Mouse (Mus musculus): ENCODE measurements at regions not wholly inside any gene's neighbourhood (a gene's known extent, or its start where the extent isn't known, plus 50 kb on each side); places are given as distances from the start of the nearest gene placed in this dataset.

- Histone ChIP-seq H3K9ac (replicated peaks; ENCODE audit: low read depth, low read length) (no peak overlapping the region), H3K4me2 (ENCODE audit: low read depth, low read length) (no peak overlapping the region), H3K9me3 (ENCODE audit: control insufficient read depth, low read length) (no peaks in the 10 kb centered on the region), H3K27me3 (ENCODE audit: control insufficient read depth, insufficient read depth, low read length) (no peaks in the 10 kb centered on the region), H3K4me1 (ENCODE audit: control insufficient read depth, insufficient read depth, low read length) (peaks cover 8% of the 10 kb centered on the region; the same call in 1 of the 2 replicates), H3K36me3 (ENCODE audit: control insufficient read depth, insufficient read depth, low read length) (no peaks in the 10 kb centered on the region), H3K27ac (ENCODE audit: low read depth, low read length) (peak overlapping the region; percentile 18; the same call in 1 of the 2 replicates), H3K4me3 (ENCODE audit: low read depth, low read length) (no peak overlapping the region)
- peak; percentile 36 for ATAC-seq (ENCODE audit: low read depth)
- WGBS, result 31% methylated on average over 9 of the region's 9 CpGs
Measured at GRCm38 (mm10) chr4:148360931-148361330, 73.2 kb upstream of the Disp3 start.

- Histone ChIP-seq H3K4me2 (ENCODE audit: low read depth, low read length) (no peak overlapping the region), H3K27me3 (ENCODE audit: control insufficient read depth, insufficient read depth, low read length) (no peaks in the 10 kb centered on the region), H3K27ac (ENCODE audit: low read depth, low read length) (no peak overlapping the region), H3K4me3 (ENCODE audit: low read depth, low read length) (no peak overlapping the region), H3K36me3 (ENCODE audit: control insufficient read depth, insufficient read depth, low read length) (no peaks in the 10 kb centered on the region), H3K9me3 (ENCODE audit: control insufficient read depth, low read length) (no peaks in the 10 kb centered on the region), H3K4me1 (ENCODE audit: control insufficient read depth, insufficient read depth, low read length) (peaks cover 8% of the 10 kb centered on the region; the same call in 1 of the 2 replicates), H3K9ac (replicated peaks; ENCODE audit: low read depth, low read length) (no peak overlapping the region)
- ATAC-seq (ENCODE audit: low read depth), result no peak
- WGBS, result 40% methylated on average over 4 of the region's 4 CpGs
Measured at GRCm38 (mm10) chr4:148358336-148358735, 70.6 kb upstream of the Disp3 start.

GRCm38 (mm10) chr4:148357221-148357621 lies 69.5 kb upstream of the Disp3 start:
- WGBS, result 54% methylated on average over 10 of the region's 10 CpGs
- Histone ChIP-seq H3K9me3 (ENCODE audit: control insufficient read depth, low read length) (no peaks in the 10 kb centered on the region), H3K4me2 (ENCODE audit: low read depth, low read length) (no peak overlapping the region), H3K27ac (ENCODE audit: low read depth, low read length) (peak overlapping the region; percentile 0; the same call in 1 of the 2 replicates), H3K4me3 (ENCODE audit: low read depth, low read length) (no peak overlapping the region), H3K27me3 (ENCODE audit: control insufficient read depth, insufficient read depth, low read length) (no peaks in the 10 kb centered on the region), H3K4me1 (ENCODE audit: control insufficient read depth, insufficient read depth, low read length) (peaks cover 8% of the 10 kb centered on the region; the same call in 1 of the 2 replicates), H3K9ac (replicated peaks; ENCODE audit: low read depth, low read length) (no peak overlapping the region), H3K36me3 (ENCODE audit: control insufficient read depth, insufficient read depth, low read length) (no peaks in the 10 kb centered on the region)
- no peak for ATAC-seq (ENCODE audit: low read depth)

GRCm38 (mm10) chr4:148356654-148357053 lies 68.9 kb upstream of the Disp3 start:
- Histone ChIP-seq H3K27me3 (ENCODE audit: control insufficient read depth, insufficient read depth, low read length) (no peaks in the 10 kb centered on the region), H3K27ac (ENCODE audit: low read depth, low read length) (peak overlapping the region; percentile 44; the same call in 1 of the 2 replicates), H3K36me3 (ENCODE audit: control insufficient read depth, insufficient read depth, low read length) (no peaks in the 10 kb centered on the region), H3K9me3 (ENCODE audit: control insufficient read depth, low read length) (no peaks in the 10 kb centered on the region), H3K4me3 (ENCODE audit: low read depth, low read length) (no peak overlapping the region), H3K9ac (replicated peaks; ENCODE audit: low read depth, low read length) (no peak overlapping the region), H3K4me1 (ENCODE audit: control insufficient read depth, insufficient read depth, low read length) (peaks cover 8% of the 10 kb centered on the region; the same call in 1 of the 2 replicates), H3K4me2 (ENCODE audit: low read depth, low read length) (no peak overlapping the region)
- ATAC-seq (ENCODE audit: low read depth), result no peak
- 67% methylated on average over 3 of the region's 3 CpGs for WGBS

- no peak overlapping the region for H3K4me3 ChIP-seq (ENCODE audit: low read depth, low read length)
- no peaks in the 10 kb centered on the region for H3K27me3 ChIP-seq (ENCODE audit: control insufficient read depth, insufficient read depth, low read length)
- ATAC-seq (ENCODE audit: low read depth), result no peak
- no peak overlapping the region for H3K27ac ChIP-seq (ENCODE audit: low read depth, low read length)
- no peak overlapping the region for H3K9ac ChIP-seq (replicated peaks; ENCODE audit: low read depth, low read length)
- H3K9me3 ChIP-seq (ENCODE audit: control insufficient read depth, low read length), result no peaks in the 10 kb centered on the region
- no peaks in the 10 kb centered on the region for H3K36me3 ChIP-seq (ENCODE audit: control insufficient read depth, insufficient read depth, low read length)
- no peak overlapping the region for H3K4me2 ChIP-seq (ENCODE audit: low read depth, low read length)
- 65% methylated on average over 3 of the region's 3 CpGs for WGBS
- peaks cover 10% of the 10 kb centered on the region; the same call in 1 of the 2 replicates for H3K4me1 ChIP-seq (ENCODE audit: control insufficient read depth, insufficient read depth, low read length)
Measured at GRCm38 (mm10) chr4:148353969-148354368, 66.2 kb upstream of the Disp3 start.

- Histone ChIP-seq H3K4me1 (ENCODE audit: control insufficient read depth, insufficient read depth, low read length) (peaks cover 10% of the 10 kb centered on the region; the same call in 1 of the 2 replicates), H3K36me3 (ENCODE audit: control insufficient read depth, insufficient read depth, low read length) (no peaks in the 10 kb centered on the region), H3K4me2 (ENCODE audit: low read depth, low read length) (no peak overlapping the region), H3K9ac (replicated peaks; ENCODE audit: low read depth, low read length) (no peak overlapping the region), H3K4me3 (ENCODE audit: low read depth, low read length) (no peak overlapping the region), H3K27ac (ENCODE audit: low read depth, low read length) (no peak overlapping the region), H3K9me3 (ENCODE audit: control insufficient read depth, low read length) (no peaks in the 10 kb centered on the region), H3K27me3 (ENCODE audit: control insufficient read depth, insufficient read depth, low read length) (no peaks in the 10 kb centered on the region)
- ATAC-seq (ENCODE audit: low read depth), result no peak
- 97% methylated on average over 5 of the region's 5 CpGs for WGBS
Measured at GRCm38 (mm10) chr4:148352690-148353089, 64.9 kb upstream of the Disp3 start.

GRCm38 (mm10) chr4:148341531-148342157 lies 53.9 kb upstream of the Disp3 start:
- ATAC-seq (ENCODE audit: low read depth), result no peak
- no peak overlapping the region for H3K27ac ChIP-seq (ENCODE audit: low read depth, low read length)
- no peak overlapping the region for H3K9ac ChIP-seq (replicated peaks; ENCODE audit: low read depth, low read length)
- no peaks in the 10 kb centered on the region for H3K9me3 ChIP-seq (ENCODE audit: control insufficient read depth, low read length)
- WGBS, result 79% methylated on average over 8 of the region's 8 CpGs
- no peak overlapping the region for H3K4me3 ChIP-seq (ENCODE audit: low read depth, low read length)
- no peaks in the 10 kb centered on the region for H3K4me1 ChIP-seq (ENCODE audit: control insufficient read depth, insufficient read depth, low read length)
- H3K4me2 ChIP-seq (ENCODE audit: low read depth, low read length), result no peak overlapping the region
- H3K27me3 ChIP-seq (ENCODE audit: control insufficient read depth, insufficient read depth, low read length), result no peaks in the 10 kb centered on the region
- no peaks in the 10 kb centered on the region for H3K36me3 ChIP-seq (ENCODE audit: control insufficient read depth, insufficient read depth, low read length)

GRCm38 (mm10) chr4:148340342-148340741 lies 52.6 kb upstream of the Disp3 start:
- no peaks in the 10 kb centered on the region for H3K9me3 ChIP-seq (ENCODE audit: control insufficient read depth, low read length)
- no peaks in the 10 kb centered on the region for H3K36me3 ChIP-seq (ENCODE audit: control insufficient read depth, insufficient read depth, low read length)
- H3K4me2 ChIP-seq (ENCODE audit: low read depth, low read length), result no peak overlapping the region
- H3K4me3 ChIP-seq (ENCODE audit: low read depth, low read length), result no peak overlapping the region
- ATAC-seq (ENCODE audit: low read depth), result no peak
- 56% methylated on average over 9 of the region's 9 CpGs for WGBS
- no peak overlapping the region for H3K27ac ChIP-seq (ENCODE audit: low read depth, low read length)
- no peak overlapping the region for H3K9ac ChIP-seq (replicated peaks; ENCODE audit: low read depth, low read length)
- no peaks in the 10 kb centered on the region for H3K27me3 ChIP-seq (ENCODE audit: control insufficient read depth, insufficient read depth, low read length)
- H3K4me1 ChIP-seq (ENCODE audit: control insufficient read depth, insufficient read depth, low read length), result no peaks in the 10 kb centered on the region

- 59% methylated on average over 13 of the region's 13 CpGs for WGBS
- Histone ChIP-seq H3K4me1 (ENCODE audit: control insufficient read depth, insufficient read depth, low read length) (0 out of 2 replicates have a peak, but pooled peaks cover 2% of the 10 kb centered on the region), H3K27ac (ENCODE audit: low read depth, low read length) (no peak overlapping the region), H3K9me3 (ENCODE audit: control insufficient read depth, low read length) (no peaks in the 10 kb centered on the region), H3K36me3 (ENCODE audit: control insufficient read depth, insufficient read depth, low read length) (no peaks in the 10 kb centered on the region), H3K27me3 (ENCODE audit: control insufficient read depth, insufficient read depth, low read length) (no peaks in the 10 kb centered on the region), H3K4me3 (ENCODE audit: low read depth, low read length) (no peak overlapping the region), H3K9ac (replicated peaks; ENCODE audit: low read depth, low read length) (no peak overlapping the region), H3K4me2 (ENCODE audit: low read depth, low read length) (no peak overlapping the region)
- ATAC-seq (ENCODE audit: low read depth), result no peak
Measured at GRCm38 (mm10) chr4:148337890-148338880, 50.4 kb upstream of the Disp3 start.

Data from neural tube, embryonic 14.5 days (tissue).